Mouse (Mus musculus) adrenal gland, postnatal 4 days (tissue): ENCODE results near the gene Olfr561. TPM values are rescaled to one million over a fixed set of nuclear protein-coding genes. Genes with fewer than 3 reads are reported as not detected.

Experiments
- DNase-seq, 2 experiments: peaks; one replicate each; pipeline ENCODE4 v3.0.0; 2021 to 2022; ENCODE audit warnings: low spot score in 2 of 2, mixed read lengths in 2 of 2
- long read RNA-seq, 2 experiments: library from polyadenylated mRNA; stranded (forward); transcript quantifications; one replicate each; pipeline ENCODE4 v2.0.0; 2021
- total RNA-seq, 2 experiments: library from RNA; stranded (reverse); gene quantifications; 2 replicates each; pipeline ENCODE4 v1.2.3; 2021

Olfr561 gene
- not detected for total RNA-seq
- long read RNA-seq, experiment 1, result 0 reads
- long read RNA-seq, experiment 2, result 0 reads

GRCm38 (mm10) chr7:102770921-102771320 is at the start of gene Olfr561:
TSS of gene Olfr561 (plus strand) at chr7:102771221.
- DNase-seq, result no peak

DNA sequence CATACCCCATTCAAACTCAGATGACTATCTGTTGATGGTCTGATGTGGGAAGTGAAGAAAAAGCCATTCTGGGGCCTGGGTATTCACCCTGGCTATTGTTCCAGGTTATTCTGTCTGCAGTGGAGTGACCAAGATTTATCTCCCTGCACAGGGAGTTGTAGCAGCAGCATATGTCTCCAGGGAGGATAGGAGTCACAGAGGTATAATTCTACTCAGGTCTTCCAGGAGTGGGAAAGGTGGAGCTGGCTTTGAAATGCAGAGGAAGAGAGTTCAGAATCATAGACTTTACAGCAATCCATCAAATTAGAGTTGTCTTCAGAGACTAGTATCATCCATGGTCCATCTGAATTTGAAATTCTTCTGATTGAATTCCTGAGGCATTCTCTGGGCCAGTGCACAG is 43.6 kb upstream of the Olfr561 start, which contains the start of gene Olfr559:
TSS of gene Olfr559 (minus strand) at position 101 of the 400 bp plus-strand sequence.
- no peak for DNase-seq

GRCm38 (mm10) chr7:102733793-102734192 is 37.2 kb upstream of the Olfr561 start:
- DNase-seq, result no peak

- no peak for DNase-seq
Measured at GRCm38 (mm10) chr7:102737705-102738104, 33.3 kb upstream of the Olfr561 start.

GRCm38 (mm10) chr7:102752086-102752485 is 18.9 kb upstream of the Olfr561 start:
- no peak for DNase-seq

GRCm38 (mm10) chr7:102759266-102759665 is 11.8 kb upstream of the Olfr561 start, which contains the start of the genes Olfr560 and Olfr78:
TSS of gene Olfr560 (minus strand) at chr7:102759366.
TSS of gene Olfr78 (minus strand) at chr7:102759471.
- no peak for DNase-seq

GRCm38 (mm10) chr7:102803180-102803579 is 32.2 kb downstream of the Olfr561 start, which contains the start of gene Olfr564:
TSS of gene Olfr564 (plus strand) at chr7:102803480.
- DNase-seq, result no peak

Other genes with a start within 250 kb of the Olfr561 start
- not detected for gene Olfr547, start 236.5 kb upstream of the Olfr561 start, total RNA-seq
- not detected for gene Olfr548-ps1, start 230.3 kb upstream of the Olfr561 start, total RNA-seq
- not detected for gene Olfr549, start 221.4 kb upstream of the Olfr561 start, total RNA-seq
- 10 to 100 TPM; 21.2 to 21.9 TPM for gene Trim21, start 205.7 kb upstream of the Olfr561 start, total RNA-seq
- gene Olfr550, start 199.8 kb upstream of the Olfr561 start, total RNA-seq, result not detected
- gene Olfr551, start 179.3 kb upstream of the Olfr561 start, total RNA-seq, result not detected
- under 1 TPM in 1 of 2 experiments, not detected in 1; 0.08 TPM for gene Olfr552, start 173.5 kb upstream of the Olfr561 start, total RNA-seq
- gene Olfr553, start 153.0 kb upstream of the Olfr561 start, total RNA-seq, result not detected
- gene Olfr554, start 132.8 kb upstream of the Olfr561 start, total RNA-seq, result not detected
- not detected for gene Olfr555, start 112.4 kb upstream of the Olfr561 start, total RNA-seq
- not detected for gene Olfr556, start 106.3 kb upstream of the Olfr561 start, total RNA-seq
- 10 to 100 TPM; 16.0 to 20.2 TPM for gene Trim68, start 83.9 kb upstream of the Olfr561 start, total RNA-seq
- gene Olfr557, start 75.3 kb upstream of the Olfr561 start, total RNA-seq, result not detected
- gene Olfr558, start 69.0 kb upstream of the Olfr561 start, total RNA-seq, result under 1 TPM; 0.54 to 0.62 TPM
- gene Olfr33, start 52.2 kb upstream of the Olfr561 start, total RNA-seq, result not detected
- not detected for gene Olfr559, start 43.7 kb upstream of the Olfr561 start, total RNA-seq
- not detected for gene Olfr560, start 11.9 kb upstream of the Olfr561 start, total RNA-seq
- gene Olfr78, start 11.8 kb upstream of the Olfr561 start, total RNA-seq, result 1 to 10 TPM; 1.1 to 1.9 TPM
- not detected for gene Olfr564, start 32.3 kb downstream of the Olfr561 start, total RNA-seq
- gene Olfr566, start 87.5 kb downstream of the Olfr561 start, total RNA-seq, result not detected
- gene Olfr568, start 105.9 kb downstream of the Olfr561 start, total RNA-seq, result not detected
- gene Olfr569, start 119.7 kb downstream of the Olfr561 start, total RNA-seq, result not detected
- not detected for gene Olfr570, start 123.4 kb downstream of the Olfr561 start, total RNA-seq
- not detected for gene Olfr571, start 146.3 kb downstream of the Olfr561 start, total RNA-seq
- gene Olfr572, start 153.2 kb downstream of the Olfr561 start, total RNA-seq, result not detected
- not detected for gene Olfr573-ps1, start 171.4 kb downstream of the Olfr561 start, total RNA-seq
- gene Olfr574, start 177.2 kb downstream of the Olfr561 start, total RNA-seq, result not detected
- not detected for gene Olfr575, start 187.6 kb downstream of the Olfr561 start, total RNA-seq
- gene Olfr576, start 191.4 kb downstream of the Olfr561 start, total RNA-seq, result not detected
- gene Olfr577, start 204.7 kb downstream of the Olfr561 start, total RNA-seq, result not detected
- not detected for gene Olfr578, start 218.1 kb downstream of the Olfr561 start, total RNA-seq